Mouse (Mus musculus) large intestine, adult 2 months (tissue): ENCODE results near the gene Thpo. TPM values are rescaled to one million over a fixed set of nuclear protein-coding genes. Genes with fewer than 3 reads are reported as not detected.

ENCODE experiments used
- DNase-seq: peaks from one replicate; pipeline ENCODE4 v3.0.0-alpha.2; 2012; ENCODE audit warnings: low read depth, low spot score
- WGBS: fragments of 180-500 bp; shearing (Covaris S2); methylation state at CpG from one replicate; pipeline ENCODE4 v1.1.7; 2018; 5-methylcytosine and 5-hydroxymethylcytosine counted together
- polyA plus RNA-seq: library from polyadenylated mRNA; depleted of rRNA; stranded (reverse); fragments of >200 nt; gene quantifications from 2 replicates; pipeline ENCODE4 v1.2.3, GENCODE M21; 2012; rRNA removed

Thpo gene
- polyA plus RNA-seq, 1 experiment: 11.9 TPM

GRCm38 (mm10) chr16:20677974-20678675 lies 56.2 kb downstream of the Thpo start:
- WGBS: 47% methylated on average over 10 of the region's 10 CpGs
- peak; percentile 91 for DNase-seq

GRCm38 (mm10) chr16:20677380-20677779 lies 56.9 kb downstream of the Thpo start:
- WGBS: 36% methylated on average over 5 of the region's 5 CpGs
- DNase-seq: no peak

GRCm38 (mm10) chr16:20676702-20677101 lies 57.6 kb downstream of the Thpo start:
- no peak for DNase-seq
- 37% methylated on average over 4 of the region's 4 CpGs for WGBS

GRCm38 (mm10) chr16:20675213-20675612 lies 59.1 kb downstream of the Thpo start:
- DNase-seq: no peak
- 93% methylated on average over 6 of the region's 6 CpGs for WGBS

Other genes starting within 250 kb of the Thpo start
- 28.8 and 30.9 TPM in 2 replicates for gene Eif2b5, start 235.7 kb downstream of the Thpo start, polyA plus RNA-seq
- gene Dvl3, start 217.5 kb downstream of the Thpo start, polyA plus RNA-seq: 18.4 and 32.2 TPM in 2 replicates
- 553 and 587 TPM in 2 replicates for gene Ap2m1, start 199.0 kb downstream of the Thpo start, polyA plus RNA-seq
- 35.9 and 46.4 TPM in 2 replicates for gene Abcf3, start 185.9 kb downstream of the Thpo start, polyA plus RNA-seq
- gene Vwa5b2, start 145.0 kb downstream of the Thpo start, polyA plus RNA-seq: 2.2 and 4.6 TPM in 2 replicates
- gene Eef1akmt4, start 122.9 kb downstream of the Thpo start, polyA plus RNA-seq: 16.9 and 18.6 TPM in 2 replicates
- 0.16 TPM in 1 of 2 replicates, not detected in the other for gene Gm49333, start 122.9 kb downstream of the Thpo start, polyA plus RNA-seq
- gene Alg3, start 122.8 kb downstream of the Thpo start, polyA plus RNA-seq: 21.1 and 24.1 TPM in 2 replicates
- gene Camk2n2, start 113.2 kb downstream of the Thpo start, polyA plus RNA-seq: 2.0 and 3.3 TPM in 2 replicates
- 0.43 and 0.49 TPM in 2 replicates for gene Ece2, start 104.7 kb downstream of the Thpo start, polyA plus RNA-seq
- gene Psmd2, start 82.9 kb downstream of the Thpo start, polyA plus RNA-seq: 96.4 and 100 TPM in 2 replicates
- gene Eif4g1, start 66.2 kb downstream of the Thpo start, polyA plus RNA-seq: 150 and 288 TPM in 2 replicates
- 3.4 and 3.8 TPM in 2 replicates for gene Fam131a, start 41.3 kb downstream of the Thpo start, polyA plus RNA-seq
- gene Polr2h, start 16.8 kb downstream of the Thpo start, polyA plus RNA-seq: 27.7 and 28.1 TPM in 2 replicates
- gene Clcn2, start 16.8 kb downstream of the Thpo start, polyA plus RNA-seq: 87.7 and 159 TPM in 2 replicates
- gene Chrd, start 1.4 kb downstream of the Thpo start, polyA plus RNA-seq: 2.4 and 3.6 TPM in 2 replicates